Mouse (Mus musculus) MEL (cell line): ENCODE data around the gene D630003M21Rik. TPM values are rescaled to one million over a fixed set of nuclear protein-coding genes. Genes with fewer than 3 reads are reported as not detected.

Source experiments
- DNase-seq: peaks from one replicate; pipeline ENCODE4 v3.0.0; 2011; ENCODE audit warnings: low read depth, low spot score
- H3K27ac ChIP-seq: 2 replicates; pipeline ENCODE4 v1.5.1; 2012; ENCODE audit warnings: low read depth, mild to moderate bottlenecking, control low read depth, low read length, moderate library complexity; ENCODE audit not compliant: control insufficient read depth
- H3K27me3 ChIP-seq, 2 experiments: fragments of 150-350 bp in 1 of 2; sonication (generic) in 1 of 2; 2 replicates each; pipeline ENCODE4 v1.6.1; 2012; ENCODE audit warnings: low read length in 2 of 2, mild to moderate bottlenecking in 2 of 2, improper control_type of control experiment in 1 of 2, moderate library complexity in 1 of 2; ENCODE audit not compliant: insufficient read depth in 2 of 2, control insufficient read depth in 1 of 2
- H3K36me3 ChIP-seq, 2 experiments: 2 replicates each; pipeline ENCODE4 v1.6.1; 2012 to 2014; ENCODE audit warnings: low read length in 2 of 2, improper control_type of control experiment in 1 of 2, inconsistent platforms in 1 of 2, mild to moderate bottlenecking in 1 of 2; ENCODE audit not compliant: insufficient read depth in 2 of 2, control insufficient read depth in 1 of 2
- H3K4me1 ChIP-seq, 2 experiments: fragments of 150-350 bp in 1 of 2; sonication (generic) in 1 of 2; 2 replicates each; pipeline ENCODE4 v1.6.1; 2012; ENCODE audit warnings: low read length in 2 of 2, improper control_type of control experiment in 1 of 2, mild to moderate bottlenecking in 1 of 2; ENCODE audit not compliant: insufficient read depth in 2 of 2, control insufficient read depth in 1 of 2
- H3K4me3 ChIP-seq, 2 experiments: fragments of 150-350 bp in 1 of 2; sonication (generic) in 1 of 2; 2 replicates each; pipeline ENCODE4 v1.5.1; 2012; ENCODE audit warnings: low read depth in 2 of 2, low read length in 2 of 2, mild to moderate bottlenecking in 2 of 2, moderate library complexity in 2 of 2, control low read depth in 1 of 2, improper control_type of control experiment in 1 of 2; ENCODE audit not compliant: control insufficient read depth in 1 of 2, insufficient read depth in 1 of 2
- H3K79me2 ChIP-seq: 2 replicates; pipeline ENCODE4 v1.6.1; 2012; ENCODE audit warnings: mild to moderate bottlenecking, low read length, moderate library complexity; ENCODE audit not compliant: control insufficient read depth, poor library complexity, insufficient read depth
- H3K9ac ChIP-seq: 2 replicates; pipeline ENCODE4 v1.6.1; 2012; ENCODE audit warnings: low read depth, mild to moderate bottlenecking, control low read depth, low read length, moderate library complexity; ENCODE audit not compliant: control insufficient read depth, poor library complexity, severe bottlenecking
- H3K9me3 ChIP-seq: fragments of 150-350 bp; sonication (generic); replicated peaks from 2 replicates; pipeline ENCODE4 v1.6.1; 2012; ENCODE audit warnings: mild to moderate bottlenecking, low read length, improper control_type of control experiment, moderate library complexity; ENCODE audit not compliant: insufficient read depth
- CHD1 ChIP-seq: IDR thresholded peaks from 2 replicates; pipeline ENCODE4 v1.6.1; 2012; ENCODE audit warnings: low read depth, mild to moderate bottlenecking, inconsistent platforms, low read length, improper control_type of control experiment
- CTCF ChIP-seq, 3 experiments: IDR thresholded peaks in 2 of 3; conservative IDR thresholded peaks in 1 of 3; 2 replicates each; pipeline ENCODE4 v1.5.1; 2011 to 2012; ENCODE audit warnings: low read length in 3 of 3, low read depth in 2 of 3, mild to moderate bottlenecking in 2 of 3, improper control_type of control experiment in 1 of 3, inconsistent platforms in 1 of 3, mixed read lengths in 1 of 3, moderate library complexity in 1 of 3; ENCODE audit not compliant: control insufficient read depth in 1 of 3, insufficient read depth in 1 of 3, poor library complexity in 1 of 3, severe bottlenecking in 1 of 3
- ELF1 ChIP-seq: IDR thresholded peaks from 2 replicates; pipeline ENCODE4 v1.6.1; 2014; ENCODE audit warnings: low read depth, mild to moderate bottlenecking, inconsistent platforms, low read length, improper control_type of control experiment, moderate library complexity
- JUND ChIP-seq: IDR thresholded peaks from 2 replicates; pipeline ENCODE4 v1.6.1; 2011; ENCODE audit warnings: low read depth, mild to moderate bottlenecking, improper control_type of control experiment, low read length
- MXI1 ChIP-seq: IDR thresholded peaks from 2 replicates; pipeline ENCODE4 v1.6.1; 2011; ENCODE audit warnings: mild to moderate bottlenecking, low read depth, low read length, improper control_type of control experiment
- RAD21 ChIP-seq: IDR thresholded peaks from 2 replicates; pipeline ENCODE4 v1.6.1; 2011; ENCODE audit warnings: mild to moderate bottlenecking, low read depth, low read length, improper control_type of control experiment
- RCOR1 ChIP-seq: IDR thresholded peaks from 2 replicates; pipeline ENCODE4 v1.6.1; 2012; ENCODE audit warnings: low read depth, mild to moderate bottlenecking, inconsistent platforms, low read length, improper control_type of control experiment
- SMC3 ChIP-seq: IDR thresholded peaks from 2 replicates; pipeline ENCODE4 v1.6.1; 2011; ENCODE audit warnings: low read depth, low read length, improper control_type of control experiment
- TBP ChIP-seq: IDR thresholded peaks from 2 replicates; pipeline ENCODE4 v1.8.0; 2011; ENCODE audit warnings: low read depth, low read length, improper control_type of control experiment
- USF1 ChIP-seq: IDR thresholded peaks from 2 replicates; pipeline ENCODE4 v1.6.1; 2014; ENCODE audit warnings: low read depth, mild to moderate bottlenecking, inconsistent platforms, low read length, improper control_type of control experiment, moderate library complexity
- ZC3H11A ChIP-seq: IDR thresholded peaks from 2 replicates; pipeline ENCODE4 v1.6.1; 2012; ENCODE audit warnings: low read depth, mild to moderate bottlenecking, inconsistent platforms, low read length, improper control_type of control experiment
- ZNF384 ChIP-seq: IDR thresholded peaks from 2 replicates; pipeline ENCODE4 v1.6.1; 2012; ENCODE audit warnings: low read depth, mild to moderate bottlenecking, inconsistent platforms, low read length, improper control_type of control experiment
- polyA plus RNA-seq, 2 experiments: library from polyadenylated mRNA; stranded (reverse) in 1 of 2; unstranded in 1 of 2; fragments of >175 nt in 1 of 2; fragments of >200 nt in 1 of 2; gene quantifications; 2 replicates each; pipeline versions ENCODE4 v1.2.1 to v1.2.4; 2012; ENCODE audit warnings: low replicate concordance in 2 of 2, low read depth in 1 of 2; ENCODE audit not compliant: insufficient read length in 2 of 2, insufficient read depth in 1 of 2, missing spikeins in 1 of 2
- total RNA-seq: library from RNA; depleted of rRNA; stranded (reverse); fragments of 300-350 nt; gene quantifications from 2 replicates; pipeline ENCODE4 v1.2.3, GENCODE M21; 2012

Gene D630003M21Rik
- total and polyA plus RNA-seq, 3 experiments, result 0.10 TPM; not detected in 2

DNA sequence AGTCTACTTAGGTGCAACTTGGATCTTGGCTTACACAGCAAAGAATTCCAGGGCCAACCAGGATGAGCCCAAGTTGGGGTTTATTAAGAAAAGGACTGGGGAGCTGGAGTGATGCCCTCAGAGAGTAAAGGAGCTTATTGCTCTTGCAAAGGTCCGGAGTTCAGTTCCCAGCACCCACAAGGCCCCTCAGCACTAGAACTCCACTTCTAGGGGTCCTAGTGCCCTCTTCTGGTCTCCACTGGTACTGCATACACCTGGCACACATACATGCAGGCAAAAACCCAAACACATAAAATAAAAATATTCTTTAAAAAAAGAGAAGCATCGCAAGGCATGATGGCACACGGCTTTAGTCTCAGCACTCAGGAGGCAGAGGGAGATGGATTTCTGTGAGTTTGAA is 77.9 kb downstream of the D630003M21Rik start:
- H3K4me3 ChIP-seq, result no peak overlapping the region
- no peaks in the 10 kb centered on the region for H3K27me3 ChIP-seq
- H3K4me1 ChIP-seq, result peaks cover 4 to 15% of the 10 kb centered on the region in 2 experiments
- no peak overlapping the region for H3K27ac ChIP-seq
- H3K79me2 ChIP-seq, result no peaks in the 10 kb centered on the region
- TF ChIP-seq RAD21, result peak; percentile 14
- peak; percentile 38 to 41 (median 39) for TF ChIP-seq CTCF (IDR thresholded peaks at IDR 0.05 in 2 of 3, conservative IDR thresholded peaks at IDR 0.05 in 1 of 3; ENCODE audit: control insufficient read depth in 1 of 3, insufficient read depth in 1 of 3, low read depth in 2 of 3, low read length in 3 of 3, poor library complexity in 1 of 3, severe bottlenecking in 1 of 3)
- no peak for TF ChIP-seq JUND
- TF ChIP-seq, all 39 proteins: peak for 2
- Histone ChIP-seq H3K9me3 (no peaks in the 10 kb centered on the region), H3K36me3 (peaks cover 0 to 4% of the 10 kb centered on the region in 2 experiments; a peak in 2 of 4 replicates), H3K9ac (no peak overlapping the region)
- DNase-seq, result peak; percentile 39

DNA sequence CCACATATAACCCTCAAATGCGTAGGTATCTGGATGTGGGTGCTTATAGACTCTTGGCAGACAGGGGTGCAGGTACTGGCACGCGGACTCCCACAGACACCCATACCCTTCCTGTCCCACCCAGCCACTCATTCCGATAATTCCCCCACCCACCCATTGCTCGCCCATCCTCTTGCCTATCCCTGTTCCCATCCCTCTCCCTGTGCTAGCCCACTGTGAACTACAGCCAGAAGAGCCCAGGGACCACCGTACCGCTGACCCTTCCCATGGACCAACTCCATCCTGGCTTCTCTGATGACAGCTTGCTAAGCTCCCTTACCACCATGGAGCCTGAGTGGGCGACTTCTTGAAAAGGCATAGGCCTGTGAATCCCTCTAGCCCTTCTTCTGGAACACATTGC is 82.1 kb downstream of the D630003M21Rik start:
- peaks cover 0 to 12% of the 10 kb centered on the region in 2 experiments; a peak in 2 of 4 replicates for H3K36me3 ChIP-seq
- H3K9ac ChIP-seq, result no peak overlapping the region
- no peak overlapping the region for H3K27ac ChIP-seq
- no peaks in the 10 kb centered on the region for H3K9me3 ChIP-seq
- DNase-seq, result no peak
- H3K27me3 ChIP-seq, result no peaks in the 10 kb centered on the region
- no peaks in the 10 kb centered on the region for H3K79me2 ChIP-seq
- H3K4me3 ChIP-seq, result no peak overlapping the region
- peaks cover 13 to 32% of the 10 kb centered on the region in 2 experiments for H3K4me1 ChIP-seq
- TF ChIP-seq ELF1 (no peak), MXI1 (no peak), RCOR1 (no peak)

GRCm38 (mm10) chr2:158146223-158146622 is 82.8 kb downstream of the D630003M21Rik start, which contains the start of gene Tgm2:
Gene Tgm2 (minus strand): TSS chr2:158146436.
- H3K79me2 ChIP-seq, result no peaks in the 10 kb centered on the region
- H3K27ac ChIP-seq, result no peak within 1 kb of the TSS
- H3K4me1 ChIP-seq, result peaks cover 18 to 39% of the 10 kb centered on the region in 2 experiments
- peak; percentile 52 for TF ChIP-seq RAD21
- no peak for TF ChIP-seq TBP
- peak; percentile 50 to 95 (median 78); a peak in 5 of 6 replicates for TF ChIP-seq CTCF (IDR thresholded peaks at IDR 0.05 in 2 of 3, conservative IDR thresholded peaks at IDR 0.05 in 1 of 3; ENCODE audit: control insufficient read depth in 1 of 3, insufficient read depth in 1 of 3, low read depth in 2 of 3, low read length in 3 of 3, poor library complexity in 1 of 3, severe bottlenecking in 1 of 3)
- TF ChIP-seq MXI1, result peak; percentile 32; the same call in 1 of the 2 replicates
- no peak for TF ChIP-seq CHD1
- TF ChIP-seq ZC3H11A, result 0 out of 2 replicates have a peak, but pooled peaks have one; percentile 18
- no peak for TF ChIP-seq ZNF384
- TF ChIP-seq SMC3, result peak; percentile 74
- 0 out of 2 replicates have a peak, but pooled peaks have one; percentile 9 for TF ChIP-seq USF1
- no peak for TF ChIP-seq RCOR1
- peak; percentile 77 for DNase-seq
- no peaks in the 10 kb centered on the region for H3K9me3 ChIP-seq
- H3K36me3 ChIP-seq, result peaks cover 0 to 16% of the 10 kb centered on the region in 2 experiments; a peak in 2 of 4 replicates
- H3K27me3 ChIP-seq, result no peaks in the 10 kb centered on the region
- peak within 1 kb of the TSS; percentile 61 to 88; a peak in 3 of 4 replicates for H3K4me3 ChIP-seq
- H3K9ac ChIP-seq, result peak within 1 kb of the TSS; percentile 71
